Mouse (Mus musculus): ENCODE measurements at regions not wholly inside any gene's neighbourhood (a gene's known extent, or its start where the extent isn't known, plus 50 kb on each side); places are given as distances from the start of the nearest gene placed in this dataset.
A peak's percentile ranks its signal among the peaks of the same experiment; 100 is the strongest.

DNA sequence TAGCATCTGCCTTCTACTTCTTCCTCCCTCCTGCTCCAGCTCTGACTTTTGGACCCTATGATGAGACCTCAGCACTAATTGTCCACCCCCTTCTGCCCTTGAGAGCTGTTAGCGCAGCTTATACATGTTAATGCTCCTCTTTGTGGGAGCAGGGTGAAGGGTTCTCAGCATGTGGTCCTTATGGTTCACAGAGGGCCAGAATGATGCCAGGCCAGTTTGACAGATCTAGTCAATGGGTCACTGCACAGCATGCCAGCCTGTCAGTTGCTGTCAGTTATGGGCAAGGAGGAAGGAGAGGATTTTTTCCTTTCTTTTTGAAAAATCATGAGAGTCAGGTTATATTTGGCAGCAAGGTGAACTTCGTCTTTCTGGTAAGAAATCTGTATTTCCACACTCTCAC is 68.4 kb downstream of the 4931417E11Rik start:
- no peaks in the 10 kb centered on the region for H3K9me3 ChIP-seq (replicated peaks)
- no peaks in the 10 kb centered on the region for H3K36me3 ChIP-seq
- H3K27ac ChIP-seq, result no peak overlapping the region
- no peak overlapping the region for H3K4me3 ChIP-seq
- 92% methylated on average over 2 of the region's 2 CpGs for WGBS
- H3K27me3 ChIP-seq (ENCODE audit: low read depth, poor library complexity, severe bottlenecking), result no peaks in the 10 kb centered on the region
- no peaks in the 10 kb centered on the region for H3K4me1 ChIP-seq
- no peak for DNase-seq (ENCODE audit: low spot score)

DNA sequence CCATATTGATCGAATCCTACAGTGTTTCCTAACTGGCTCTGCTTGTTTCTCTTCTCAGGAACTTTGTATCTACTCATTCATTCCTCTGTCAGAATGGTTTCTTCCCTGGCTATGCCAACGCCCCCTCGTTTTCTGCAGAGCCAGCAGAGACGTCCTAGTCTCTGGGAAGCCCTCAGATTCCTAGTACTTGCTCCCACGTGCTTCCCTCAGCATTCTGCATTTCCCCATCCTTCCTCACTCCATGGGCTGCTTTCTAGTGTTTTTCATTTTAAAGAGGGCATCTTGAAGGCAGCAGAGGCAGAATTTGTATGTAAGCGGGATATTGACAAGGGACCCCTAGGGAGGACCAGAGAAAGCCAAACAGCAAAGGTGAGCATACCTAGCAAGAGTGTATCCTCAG is 80.2 kb downstream of the 4931417E11Rik start:
- 67% methylated on average over 6 of the region's 6 CpGs for WGBS
- no peaks in the 10 kb centered on the region for H3K27me3 ChIP-seq (ENCODE audit: low read depth, poor library complexity, severe bottlenecking)
- no peak overlapping the region for H3K27ac ChIP-seq
- H3K4me1 ChIP-seq, result no peaks in the 10 kb centered on the region
- H3K36me3 ChIP-seq, result no peaks in the 10 kb centered on the region
- H3K9me3 ChIP-seq (replicated peaks), result no peaks in the 10 kb centered on the region
- H3K4me3 ChIP-seq, result no peak overlapping the region
- no peak for DNase-seq (ENCODE audit: low spot score)

- H3K4me3 ChIP-seq, result no peak overlapping the region
- DNase-seq (ENCODE audit: low spot score), result no peak
- H3K36me3 ChIP-seq, result no peaks in the 10 kb centered on the region
- no peaks in the 10 kb centered on the region for H3K4me1 ChIP-seq
- WGBS, result 90% methylated on average over 3 of the region's 3 CpGs
- H3K9me3 ChIP-seq (replicated peaks), result no peaks in the 10 kb centered on the region
- no peaks in the 10 kb centered on the region for H3K27me3 ChIP-seq (ENCODE audit: low read depth, poor library complexity, severe bottlenecking)
- no peak overlapping the region for H3K27ac ChIP-seq
These were observed 83.2 kb downstream of the 4931417E11Rik start for GRCm38 (mm10) chr6:73386261-73386660.

- no peak for DNase-seq (ENCODE audit: low spot score)
- Histone ChIP-seq H3K27me3 (ENCODE audit: low read depth, poor library complexity, severe bottlenecking) (no peaks in the 10 kb centered on the region), H3K9me3 (replicated peaks) (no peaks in the 10 kb centered on the region), H3K4me1 (no peaks in the 10 kb centered on the region), H3K27ac (no peak overlapping the region), H3K36me3 (no peaks in the 10 kb centered on the region), H3K4me3 (no peak overlapping the region)
- 77% methylated on average over 5 of the region's 5 CpGs for WGBS
These were observed 89.6 kb downstream of the 4931417E11Rik start for GRCm38 (mm10) chr6:73379825-73380224.

- WGBS, result 97% methylated on average over 8 of the region's 8 CpGs
- no peaks in the 10 kb centered on the region for H3K4me1 ChIP-seq
- no peaks in the 10 kb centered on the region for H3K36me3 ChIP-seq
- no peaks in the 10 kb centered on the region for H3K9me3 ChIP-seq (replicated peaks)
- no peaks in the 10 kb centered on the region for H3K27me3 ChIP-seq (ENCODE audit: low read depth, poor library complexity, severe bottlenecking)
- H3K27ac ChIP-seq, result no peak overlapping the region
- no peak overlapping the region for H3K4me3 ChIP-seq
- no peak for DNase-seq (ENCODE audit: low spot score)
These were observed 91.6 kb downstream of the 4931417E11Rik start for GRCm38 (mm10) chr6:73377884-73378283.

- 97% methylated on average over 11 of the region's 11 CpGs for WGBS
- Histone ChIP-seq H3K27ac (no peak overlapping the region), H3K4me1 (no peaks in the 10 kb centered on the region), H3K4me3 (no peak overlapping the region), H3K27me3 (ENCODE audit: low read depth, poor library complexity, severe bottlenecking) (no peaks in the 10 kb centered on the region), H3K36me3 (no peaks in the 10 kb centered on the region), H3K9me3 (replicated peaks) (no peaks in the 10 kb centered on the region)
- DNase-seq (ENCODE audit: low spot score), result no peak
These were observed 93.2 kb downstream of the 4931417E11Rik start for GRCm38 (mm10) chr6:73376291-73376690.

- DNase-seq (ENCODE audit: low spot score), result no peak
- no peaks in the 10 kb centered on the region for H3K9me3 ChIP-seq (replicated peaks)
- H3K4me1 ChIP-seq, result peaks cover 7% of the 10 kb centered on the region; the same call in 1 of the 2 replicates
- no peak overlapping the region for H3K27ac ChIP-seq
- peaks cover 17% of the 10 kb centered on the region for H3K27me3 ChIP-seq (ENCODE audit: low read depth, poor library complexity, severe bottlenecking)
- 89% methylated on average over 5 of the region's 5 CpGs for WGBS
- no peak overlapping the region for H3K4me3 ChIP-seq
- no peaks in the 10 kb centered on the region for H3K36me3 ChIP-seq
These were observed 96.6 kb downstream of the 4931417E11Rik start for GRCm38 (mm10) chr6:73372901-73373300.

- no peak overlapping the region for H3K27ac ChIP-seq
- 93% methylated on average over 5 of the region's 5 CpGs for WGBS
- H3K9me3 ChIP-seq (replicated peaks), result no peaks in the 10 kb centered on the region
- peaks cover 20% of the 10 kb centered on the region for H3K27me3 ChIP-seq (ENCODE audit: low read depth, poor library complexity, severe bottlenecking)
- H3K4me1 ChIP-seq, result peaks cover 7% of the 10 kb centered on the region; the same call in 1 of the 2 replicates
- DNase-seq (ENCODE audit: low spot score), result no peak
- no peaks in the 10 kb centered on the region for H3K36me3 ChIP-seq
- no peak overlapping the region for H3K4me3 ChIP-seq
These were observed 97.6 kb downstream of the 4931417E11Rik start for GRCm38 (mm10) chr6:73371866-73372265.

DNA sequence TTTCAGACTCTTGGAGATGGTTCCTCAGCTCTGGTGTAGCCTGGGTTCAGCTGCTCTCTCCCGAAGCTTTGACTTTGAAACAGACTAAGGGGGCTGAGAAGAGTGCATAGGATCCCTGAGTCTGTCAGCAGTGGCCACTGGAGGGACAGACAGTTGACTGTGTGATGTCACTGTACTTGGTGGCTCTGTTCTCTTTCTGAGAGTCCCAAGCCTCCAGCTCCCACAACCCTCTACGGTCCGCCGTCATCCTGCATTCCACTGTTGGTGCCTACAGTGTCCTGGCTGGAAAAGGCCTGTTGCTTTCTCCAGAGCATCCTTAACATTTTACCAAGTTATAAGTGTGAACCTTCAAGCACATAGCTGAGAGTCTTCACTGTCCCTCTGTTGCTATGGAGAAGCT is 98.6 kb downstream of the 4931417E11Rik start:
- Histone ChIP-seq H3K27ac (no peak overlapping the region), H3K4me1 (peaks cover 7% of the 10 kb centered on the region; the same call in 1 of the 2 replicates), H3K4me3 (no peak overlapping the region), H3K36me3 (no peaks in the 10 kb centered on the region), H3K9me3 (replicated peaks) (no peaks in the 10 kb centered on the region), H3K27me3 (ENCODE audit: low read depth, poor library complexity, severe bottlenecking) (peaks cover 20% of the 10 kb centered on the region)
- no peak for DNase-seq (ENCODE audit: low spot score)
- WGBS, result 92% methylated on average over 4 of the region's 4 CpGs

GRCm38 (mm10) chr6:73368836-73369141 is 100.7 kb downstream of the 4931417E11Rik start:
- Histone ChIP-seq H3K27me3 (ENCODE audit: low read depth, poor library complexity, severe bottlenecking) (peaks cover 20% of the 10 kb centered on the region), H3K4me1 (peaks cover 7% of the 10 kb centered on the region; the same call in 1 of the 2 replicates), H3K27ac (no peak overlapping the region), H3K36me3 (no peaks in the 10 kb centered on the region), H3K4me3 (peak overlapping the region; percentile 31; the same call in 1 of the 2 replicates), H3K9me3 (replicated peaks) (no peaks in the 10 kb centered on the region)
- DNase-seq (ENCODE audit: low spot score), result no peak
- WGBS, result 27% methylated on average over 6 of the region's 6 CpGs

DNA sequence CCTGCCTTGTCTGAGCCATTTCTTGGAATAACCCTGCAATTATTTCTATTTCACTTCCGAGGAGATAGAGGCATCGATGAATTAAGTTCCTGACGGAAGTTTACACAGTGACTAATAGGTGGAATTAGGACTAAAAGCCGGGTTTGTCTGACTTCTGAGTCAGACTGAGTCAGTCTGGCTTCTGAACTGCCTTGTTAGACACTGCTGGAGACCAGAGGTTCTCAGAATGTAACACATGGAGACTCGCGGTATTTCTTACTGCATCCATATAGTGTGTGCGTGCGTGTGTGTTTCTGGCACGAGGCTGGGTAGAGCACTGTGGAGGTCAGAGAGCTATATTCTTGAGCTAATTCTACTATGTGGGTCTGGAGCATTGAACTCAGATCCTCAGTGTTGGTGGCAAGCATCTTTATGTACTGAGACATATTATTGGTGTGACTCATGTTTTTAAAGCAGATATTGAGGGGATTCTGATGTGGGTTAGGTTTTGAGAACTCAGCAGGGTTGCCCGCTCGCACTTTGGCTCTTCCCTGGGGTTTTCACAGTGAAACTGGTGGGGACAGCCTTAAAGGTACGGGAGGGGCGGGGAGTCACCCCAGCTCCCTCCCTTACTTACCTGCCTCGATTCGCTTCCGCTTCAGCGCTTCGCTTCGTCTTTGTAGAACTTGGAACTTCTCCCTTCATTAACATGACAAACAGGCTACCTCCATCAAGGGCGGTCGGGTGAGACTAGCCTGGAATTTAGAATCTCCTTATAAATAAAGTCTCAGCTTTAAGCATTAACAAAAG is 101.2 kb downstream of the 4931417E11Rik start:
- peak overlapping the region; percentile 31; the same call in 1 of the 2 replicates for H3K4me3 ChIP-seq
- no peak overlapping the region for H3K27ac ChIP-seq
- H3K36me3 ChIP-seq, result no peaks in the 10 kb centered on the region
- H3K27me3 ChIP-seq (ENCODE audit: low read depth, poor library complexity, severe bottlenecking), result peaks cover 20% of the 10 kb centered on the region
- 12% methylated on average over 21 of the region's 21 CpGs for WGBS
- no peak for DNase-seq (ENCODE audit: low spot score)
- H3K4me1 ChIP-seq, result peaks cover 7% of the 10 kb centered on the region; the same call in 1 of the 2 replicates
- H3K9me3 ChIP-seq (replicated peaks), result no peaks in the 10 kb centered on the region

- Histone ChIP-seq H3K9me3 (replicated peaks) (no peaks in the 10 kb centered on the region), H3K4me3 (no peak overlapping the region), H3K27me3 (ENCODE audit: low read depth, poor library complexity, severe bottlenecking) (peaks cover 20% of the 10 kb centered on the region), H3K4me1 (peaks cover 7% of the 10 kb centered on the region; the same call in 1 of the 2 replicates), H3K36me3 (no peaks in the 10 kb centered on the region), H3K27ac (no peak overlapping the region)
- DNase-seq (ENCODE audit: low spot score), result peak; percentile 82
- 5% methylated on average over 5 of the region's 5 CpGs for WGBS
These were observed 101.9 kb downstream of the 4931417E11Rik start for GRCm38 (mm10) chr6:73367616-73368015.

DNA sequence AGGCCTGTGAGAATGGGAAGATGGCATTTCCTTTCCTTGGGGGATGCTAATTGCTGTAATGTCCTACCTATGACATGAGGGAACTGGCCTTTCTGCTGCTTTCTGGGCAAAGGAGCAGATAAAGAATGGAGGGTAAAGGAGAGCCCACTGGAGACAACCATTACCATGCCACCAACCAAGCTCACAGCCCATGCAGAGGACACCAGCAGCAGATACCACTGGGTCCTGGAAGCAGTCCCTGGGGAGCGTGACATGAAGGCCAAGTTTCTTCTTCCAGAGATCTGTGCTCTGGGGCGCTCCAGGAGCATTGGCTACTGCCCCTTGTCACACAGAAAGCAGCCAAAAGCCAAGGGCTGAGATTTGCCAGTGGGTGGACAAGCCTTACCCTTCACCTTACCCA is 102.8 kb downstream of the 4931417E11Rik start:
- Histone ChIP-seq H3K27me3 (ENCODE audit: low read depth, poor library complexity, severe bottlenecking) (peaks cover 20% of the 10 kb centered on the region), H3K36me3 (no peaks in the 10 kb centered on the region)

More for the DNA sequence above, 102.8 kb downstream of the 4931417E11Rik start:
- WGBS, result 88% methylated on average over 2 of the region's 2 CpGs
- DNase-seq (ENCODE audit: low spot score), result no peak
- H3K9me3 ChIP-seq (replicated peaks), result no peaks in the 10 kb centered on the region
- no peak overlapping the region for H3K27ac ChIP-seq
- H3K4me1 ChIP-seq, result peaks cover 7% of the 10 kb centered on the region; the same call in 1 of the 2 replicates
- no peak overlapping the region for H3K4me3 ChIP-seq
